Mouse (Mus musculus): ENCODE measurements around the gene Magi1. TPM values are rescaled to one million over a fixed set of nuclear protein-coding genes. Genes with fewer than 3 reads are reported as not detected.
A peak's percentile ranks its signal among the peaks of the same experiment; 100 is the strongest.

The Magi1 gene
- 1 to 10 TPM in 1 of 2 experiments, not detected in 1; 6.4 TPM for polyA plus RNA-seq (2017; shearing (Covaris generic))

DNA sequence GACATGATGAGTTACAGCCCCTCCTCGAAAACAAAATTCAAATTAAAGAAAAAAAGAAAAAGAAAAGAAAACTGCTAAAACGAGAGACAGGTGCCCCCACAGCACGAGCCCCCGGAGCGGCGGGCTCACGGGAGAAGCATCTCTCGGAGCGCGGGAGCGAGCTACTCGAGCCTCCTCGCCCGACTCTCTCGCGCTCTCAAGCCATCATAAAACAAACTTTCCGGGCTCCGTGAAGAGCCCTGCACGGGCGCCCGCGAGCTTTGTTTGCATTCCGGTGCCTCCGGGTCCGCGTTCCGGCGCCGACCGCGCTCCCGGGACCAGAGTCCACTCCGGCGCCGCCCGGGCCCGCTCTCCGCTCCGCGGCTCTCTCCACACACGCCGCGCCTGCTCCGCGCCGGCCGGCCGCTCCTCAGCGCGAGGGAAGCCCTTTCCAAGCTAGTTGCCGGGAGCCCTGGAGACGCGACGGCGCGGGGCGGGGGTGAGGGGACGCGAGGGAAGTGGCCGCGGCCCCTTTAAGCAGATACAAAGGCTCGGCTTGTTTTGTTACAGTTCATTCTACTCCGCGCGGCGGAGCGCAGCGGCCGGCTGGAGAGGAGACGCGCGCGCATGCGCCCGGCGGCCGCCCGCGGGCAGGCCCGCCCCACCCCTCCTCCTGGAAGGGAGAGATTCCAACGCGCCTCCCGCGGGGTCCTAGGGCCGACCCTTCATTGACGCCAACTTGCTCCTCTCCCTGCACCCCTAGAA, at the start of gene Magi1:
TSS of gene Magi1 (minus strand) at position 600 of the 744 bp plus-strand sequence.
- peak; percentile 23 for ATAC-seq

DNA sequence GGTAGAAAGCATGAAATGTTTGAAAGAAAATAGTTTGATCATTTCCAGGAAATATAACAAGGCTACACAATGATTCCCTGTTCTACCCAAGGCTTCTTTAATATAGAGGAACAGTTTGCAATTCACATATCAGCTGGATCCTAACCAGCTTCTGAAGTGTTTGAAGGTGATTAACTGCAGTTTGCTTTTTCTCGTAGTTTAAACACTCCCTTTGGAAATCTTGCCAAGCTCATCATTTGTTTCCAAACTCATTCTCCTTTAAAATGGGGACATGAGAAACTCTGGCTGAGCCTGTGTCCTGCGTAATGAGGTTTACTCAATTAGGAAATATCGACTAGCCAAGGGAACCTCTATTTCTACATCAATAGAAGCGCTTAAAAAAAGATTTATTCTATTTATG, 43.4 kb upstream of the Magi1 start:
- no peak for ATAC-seq

DNA sequence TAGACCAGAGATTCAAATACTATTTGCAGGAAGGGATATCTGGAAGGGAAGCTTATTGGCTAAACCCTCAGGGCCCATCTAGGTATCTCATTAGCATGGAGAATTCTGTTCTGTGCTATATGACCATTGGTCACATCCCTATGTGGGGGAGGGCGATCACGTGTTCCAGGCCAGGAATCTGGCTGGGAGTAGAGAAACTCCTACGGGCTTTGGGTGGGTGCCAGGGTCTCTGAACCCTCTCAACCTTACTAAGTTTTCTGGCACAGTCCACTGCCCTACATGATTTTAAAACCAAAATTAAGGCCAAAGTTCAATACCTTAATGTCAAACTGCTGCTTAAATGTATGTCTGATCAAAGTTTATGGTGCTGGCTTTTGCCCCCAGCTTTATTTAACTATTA, 33.2 kb upstream of the Magi1 start:
- no peak for ATAC-seq

DNA sequence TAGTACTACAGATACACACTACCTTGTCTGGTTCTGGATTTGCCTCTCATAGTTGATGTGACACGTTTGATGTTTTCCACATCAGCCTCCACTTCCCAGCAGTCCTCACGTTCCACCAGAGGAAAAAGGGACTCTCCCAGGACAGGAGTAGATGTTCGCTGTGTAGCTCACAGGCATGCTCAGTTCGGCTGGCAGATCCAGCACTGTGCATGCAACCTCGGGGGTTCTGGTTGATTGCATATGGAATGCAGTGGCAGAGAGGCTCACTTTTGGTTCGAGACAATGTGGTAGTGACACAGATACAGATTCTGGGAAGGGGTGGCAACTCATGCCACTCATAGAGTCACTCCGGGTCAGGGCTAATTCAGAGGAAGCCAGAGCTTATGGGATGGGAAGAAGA, 28.6 kb upstream of the Magi1 start:
- no peak for ATAC-seq

DNA sequence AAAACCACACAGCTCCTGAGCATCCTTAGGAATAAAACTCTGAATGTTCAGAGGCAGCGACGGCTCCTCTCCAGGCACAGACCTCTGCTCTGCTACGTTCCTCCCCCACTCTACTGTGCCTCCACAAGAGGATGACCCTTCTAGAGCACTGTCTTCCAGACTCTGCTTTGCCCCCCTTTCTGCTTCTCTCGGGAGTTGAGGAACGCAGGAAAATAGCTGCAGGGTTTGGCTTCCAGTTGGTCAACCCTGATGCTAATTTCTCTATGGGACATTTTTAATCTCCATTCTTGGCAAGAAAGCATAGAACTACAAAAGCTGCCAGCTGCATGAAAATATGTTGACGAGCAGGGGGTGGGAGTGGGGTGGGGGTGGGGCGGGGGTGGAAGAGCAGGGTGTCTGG, 24.8 kb upstream of the Magi1 start:
- no peak for ATAC-seq

DNA sequence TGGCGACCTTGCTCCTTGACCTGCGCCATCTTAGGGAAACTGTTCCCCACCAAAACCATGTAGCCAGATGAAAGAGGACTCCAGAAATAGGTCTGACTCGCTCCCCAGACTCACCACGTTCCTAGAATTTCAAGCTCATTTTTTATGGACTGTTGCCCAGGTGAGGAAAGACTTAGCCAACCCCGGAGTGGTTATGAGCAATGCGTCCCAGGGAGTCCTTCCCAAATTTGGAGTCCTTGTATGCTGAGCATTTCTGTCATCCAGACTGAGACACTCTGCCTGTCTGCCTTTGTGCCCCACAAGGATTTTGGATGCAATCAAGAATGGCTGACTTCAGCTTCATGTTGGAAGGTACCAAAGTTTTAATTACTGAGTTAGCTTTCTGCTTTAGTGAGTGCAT, 19.8 kb upstream of the Magi1 start:
- ATAC-seq, result no peak

DNA sequence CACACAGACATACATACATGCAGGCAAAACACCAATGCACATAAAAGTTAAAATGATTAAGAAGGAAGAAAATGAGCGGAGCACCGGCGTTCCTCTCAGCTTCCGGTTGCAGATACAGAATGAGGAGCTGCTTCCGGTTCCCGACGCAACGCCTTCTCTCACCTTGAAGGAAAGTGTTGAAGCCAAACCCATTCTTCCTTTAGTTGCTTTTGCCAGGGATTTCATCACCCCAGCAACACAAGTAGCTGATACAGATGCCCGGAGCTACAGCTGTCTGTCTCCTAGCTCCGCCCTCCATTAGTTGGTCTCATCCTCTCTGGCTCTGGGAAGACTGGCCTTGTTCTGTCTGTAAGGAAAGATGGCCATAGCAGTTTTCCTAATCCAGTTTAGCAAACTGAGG, 18.1 kb upstream of the Magi1 start:
- no peak for ATAC-seq

DNA sequence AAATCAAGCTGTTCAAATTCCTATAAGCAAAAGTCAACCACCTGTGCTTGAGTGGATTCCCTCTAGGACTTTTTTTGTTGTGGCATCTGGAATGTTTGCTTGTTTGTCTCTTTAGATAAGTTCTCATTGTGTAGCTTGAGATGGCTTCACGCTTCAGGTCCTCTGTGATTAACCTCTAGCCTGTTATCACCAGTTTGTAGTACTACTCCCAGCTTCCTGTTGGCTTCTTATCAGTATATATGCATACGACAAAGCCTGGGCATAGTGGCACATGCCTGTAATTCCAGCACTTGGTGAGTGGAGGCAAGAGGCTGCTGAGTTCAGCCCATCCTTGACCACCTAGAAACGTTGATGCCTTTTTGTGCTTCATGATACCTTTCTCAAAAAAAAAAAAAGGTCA, 16.8 kb upstream of the Magi1 start:
- no peak for ATAC-seq

DNA sequence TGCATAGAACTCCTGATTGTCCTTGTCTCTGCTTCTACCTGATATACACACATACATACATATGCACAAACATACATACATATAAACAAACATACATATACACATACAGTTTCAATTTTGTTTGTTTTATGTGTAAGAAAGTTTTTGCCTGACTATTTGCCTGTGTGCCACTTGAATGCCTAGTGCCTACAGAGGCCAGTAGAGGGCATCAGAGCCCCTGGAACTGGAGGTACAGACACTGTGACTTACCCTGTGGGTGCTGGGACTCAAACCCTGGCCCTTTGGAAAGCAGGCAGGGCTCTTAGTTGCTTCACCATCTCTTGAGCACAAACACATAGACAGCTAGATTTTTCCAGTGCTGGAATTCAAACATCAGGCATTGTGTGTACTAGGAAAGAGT, 3.7 kb upstream of the Magi1 start:
- ATAC-seq, result no peak

DNA sequence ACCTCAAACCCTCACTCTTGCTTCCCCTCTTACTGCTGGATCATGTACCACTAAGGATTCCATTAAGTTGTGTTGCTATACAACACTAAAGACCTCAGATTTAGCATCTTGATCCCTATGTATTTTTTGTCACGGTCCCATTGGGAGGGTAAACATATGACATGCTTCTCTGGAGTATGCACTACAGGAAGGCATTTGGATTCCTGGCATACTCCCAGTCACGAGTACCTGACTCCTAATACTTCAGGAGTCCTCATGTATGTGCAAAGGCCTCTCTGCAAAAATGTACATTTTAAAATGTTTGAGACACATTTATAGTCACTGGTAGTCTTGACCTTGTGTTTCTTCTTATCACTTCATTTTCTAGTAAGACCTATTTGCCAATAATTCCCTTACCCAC, 2.8 kb upstream of the Magi1 start:
- no peak for ATAC-seq

DNA sequence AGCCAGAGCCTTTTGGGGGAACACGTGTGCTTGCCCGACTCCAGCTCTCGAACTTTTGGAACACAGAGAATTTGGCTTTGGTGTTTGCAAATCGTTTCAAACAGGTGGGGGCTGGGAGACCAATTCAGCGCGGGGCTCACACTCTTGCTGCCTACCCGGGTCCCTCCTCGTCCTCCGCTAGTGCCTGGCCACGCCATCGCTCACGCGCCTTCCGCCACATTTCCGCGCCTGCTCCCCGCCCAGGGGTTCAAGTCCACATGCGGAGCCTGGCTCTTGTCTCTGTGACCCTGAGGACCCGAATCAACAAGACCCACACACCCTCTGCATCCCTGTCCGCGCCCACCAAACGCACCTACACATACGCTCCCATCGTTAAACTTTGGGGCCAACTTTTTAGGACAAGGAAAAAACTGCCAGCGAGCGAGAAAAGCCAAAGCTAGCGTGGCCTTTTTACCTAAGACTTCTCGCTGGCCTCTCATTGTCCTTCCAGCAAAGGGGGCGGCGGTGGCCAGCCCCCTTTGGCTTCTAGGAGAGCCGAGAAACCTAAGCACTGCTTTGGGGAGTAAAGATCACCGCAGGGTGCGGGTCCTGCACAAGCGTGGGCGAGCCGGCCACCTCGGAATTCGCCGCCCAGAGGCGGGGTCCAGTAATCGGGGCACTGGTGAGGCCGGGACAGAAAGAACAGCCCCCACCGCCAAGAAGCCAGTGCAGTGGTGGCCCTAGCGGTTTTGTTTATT, 540 bp upstream of the Magi1 start:
- ATAC-seq, result no peak

DNA sequence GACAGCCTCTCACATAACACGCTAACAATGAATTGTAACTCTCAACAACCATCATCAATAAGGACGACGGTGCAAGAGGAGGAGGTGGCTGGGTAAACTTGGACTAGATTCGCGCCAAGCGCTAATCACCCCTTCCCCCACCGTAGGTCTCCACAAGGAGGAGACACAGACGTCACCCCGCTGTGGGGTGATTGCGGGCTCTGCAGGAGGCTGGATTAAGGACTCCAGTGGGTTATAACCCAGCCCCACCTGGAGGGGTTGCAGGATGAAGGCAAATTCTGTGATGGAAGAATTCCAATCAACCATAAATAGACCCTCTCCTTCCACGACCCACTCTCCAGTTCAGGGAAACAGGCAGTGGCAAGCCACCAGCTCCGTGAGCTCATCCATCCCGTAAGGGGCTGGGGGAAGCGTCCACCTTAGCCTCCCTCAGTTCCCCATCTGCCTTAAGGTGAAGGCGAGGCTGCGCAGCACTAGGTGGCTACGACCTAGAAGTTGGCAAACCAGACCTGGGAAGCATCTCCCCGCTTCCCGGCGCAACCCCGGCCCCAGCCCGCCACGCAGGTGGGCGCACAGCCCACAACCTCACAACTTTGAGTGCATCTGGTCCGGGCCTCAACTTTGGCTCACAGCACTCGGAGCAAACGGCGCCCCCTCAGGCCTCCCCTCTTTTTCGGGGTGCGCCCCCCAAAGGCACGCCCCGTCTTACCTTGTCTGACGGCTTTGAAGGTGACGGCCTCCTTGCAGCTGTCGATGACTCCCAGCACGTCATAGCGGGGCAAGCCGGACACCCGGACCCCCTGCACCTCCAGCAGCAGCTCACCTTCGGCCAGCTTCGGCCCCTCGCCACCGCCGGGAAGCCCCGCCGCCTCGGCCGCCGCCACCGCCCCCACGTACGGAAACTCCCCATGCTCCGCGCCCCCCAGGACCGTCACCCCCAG, 1.1 kb downstream of the Magi1 start:
- ATAC-seq, result no peak

DNA sequence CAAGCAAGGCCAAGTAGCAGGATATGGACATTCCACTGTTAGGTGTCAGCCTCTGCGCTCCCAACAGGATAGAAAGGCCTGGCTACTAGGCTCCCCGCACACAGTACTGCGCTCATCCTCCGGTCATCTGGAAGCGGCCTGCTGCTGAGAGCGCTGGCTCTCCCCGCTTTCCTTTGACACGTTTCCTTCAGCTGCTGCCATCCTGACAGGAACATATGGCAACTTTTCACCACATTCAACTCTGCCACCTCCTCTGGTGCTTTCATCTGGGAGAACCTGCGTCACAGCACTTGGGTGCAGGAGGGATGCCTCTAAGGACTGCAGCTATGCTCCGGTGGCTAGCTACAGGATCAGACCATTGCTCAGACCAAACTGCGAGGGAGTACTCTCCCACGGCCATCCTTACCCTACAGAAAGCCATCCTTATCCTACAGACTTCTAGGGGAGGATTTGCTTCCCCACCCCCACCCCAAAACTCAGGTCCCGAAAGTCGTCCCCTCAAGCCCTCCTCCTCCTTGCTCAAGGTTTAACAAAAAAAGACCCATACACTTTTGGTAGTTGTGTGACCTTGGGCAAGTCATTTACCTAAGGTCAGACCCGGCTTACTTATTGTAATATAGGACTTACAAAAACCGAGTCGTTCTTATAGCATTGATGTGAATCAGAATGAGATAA, 2.0 kb downstream of the Magi1 start:
- ATAC-seq, result no peak

DNA sequence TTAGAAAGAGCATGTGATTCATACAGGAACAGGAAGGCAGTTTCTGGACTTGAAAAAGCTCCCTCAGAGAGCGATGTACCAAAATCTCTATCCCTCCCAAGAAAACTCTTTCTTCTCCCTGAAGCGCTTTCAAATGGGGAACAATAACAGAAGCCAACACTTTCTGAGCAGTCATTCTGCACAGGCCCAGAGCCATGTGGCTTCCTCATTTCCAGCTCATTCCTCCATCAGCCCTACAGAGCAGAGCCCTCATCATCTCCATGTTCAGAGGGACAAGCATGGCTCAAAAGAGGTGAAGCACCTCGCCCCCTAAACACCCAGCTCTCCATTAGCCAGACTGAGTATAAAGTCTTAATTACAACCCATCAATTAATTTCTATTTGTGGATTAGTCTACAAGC, 9.8 kb downstream of the Magi1 start:
- ATAC-seq, result no peak

DNA sequence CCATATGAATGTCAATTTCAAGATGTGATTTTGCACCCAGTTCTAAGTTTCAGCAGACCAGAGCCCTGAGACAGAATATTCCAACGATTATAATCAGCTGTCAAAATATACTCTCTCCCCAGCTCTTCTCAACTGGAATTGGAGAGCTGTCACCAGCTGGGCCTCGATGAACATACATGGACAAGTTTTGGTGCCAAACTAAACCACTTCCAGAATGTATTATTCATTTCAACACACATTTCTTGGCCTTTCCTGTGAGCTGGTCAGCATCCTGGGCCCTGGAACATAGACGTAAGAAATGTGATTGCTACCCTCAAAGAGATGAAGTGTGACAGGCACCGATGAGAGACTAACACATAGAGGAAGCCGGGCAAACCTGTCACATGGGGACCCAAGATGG, 13.7 kb downstream of the Magi1 start:
- no peak for ATAC-seq

DNA sequence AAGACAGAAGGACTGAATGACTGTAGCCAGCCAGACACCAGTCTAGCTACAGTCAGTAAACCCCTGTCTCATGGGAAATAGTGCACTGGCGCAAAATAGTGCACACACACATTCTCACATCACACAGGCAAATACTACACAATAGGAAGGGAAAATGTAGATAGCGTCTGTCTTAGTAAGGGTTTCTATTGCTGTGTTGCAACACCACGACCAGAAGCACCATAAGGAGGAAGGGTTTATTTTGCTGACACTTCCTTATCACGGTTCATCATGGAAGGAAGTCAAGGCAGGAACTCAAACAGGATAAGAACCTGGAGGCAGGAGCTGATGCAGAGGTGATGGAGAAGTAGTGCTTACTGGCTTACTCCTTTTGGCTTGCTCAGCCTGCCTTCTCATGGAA, 14.5 kb downstream of the Magi1 start:
- ATAC-seq, result no peak

DNA sequence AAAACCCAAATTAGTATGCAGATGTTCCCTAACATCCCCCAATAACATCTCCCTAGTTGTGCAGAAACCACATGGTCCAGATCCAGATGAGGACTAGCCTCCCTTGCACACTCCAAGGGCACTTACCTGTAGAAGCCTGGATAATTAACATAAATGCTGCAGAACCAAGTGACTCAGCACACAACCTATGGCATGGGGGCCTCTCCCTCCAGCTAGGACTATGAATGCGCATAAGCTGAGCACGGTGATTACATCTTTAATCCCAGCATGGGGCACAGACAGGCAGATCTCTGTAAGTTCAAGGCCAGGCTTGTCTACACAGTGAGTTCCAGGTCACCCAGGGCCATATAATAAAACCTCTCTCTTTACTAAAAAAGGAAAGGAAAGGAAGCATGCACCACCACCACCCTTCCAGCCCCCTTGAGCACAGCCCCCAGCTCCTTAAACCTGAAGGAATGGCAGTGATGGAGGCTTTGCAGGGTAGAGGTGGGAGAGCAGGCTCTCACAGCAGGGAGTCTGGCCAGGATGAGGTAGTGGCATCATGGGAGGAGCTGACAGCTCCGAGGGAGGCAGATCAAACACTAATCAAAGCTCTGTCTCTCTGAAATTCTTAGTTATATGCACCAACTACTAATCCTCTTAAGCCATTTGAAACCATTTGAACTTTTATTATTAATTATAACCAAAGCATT, 18.3 kb downstream of the Magi1 start:
- ATAC-seq, result no peak

DNA sequence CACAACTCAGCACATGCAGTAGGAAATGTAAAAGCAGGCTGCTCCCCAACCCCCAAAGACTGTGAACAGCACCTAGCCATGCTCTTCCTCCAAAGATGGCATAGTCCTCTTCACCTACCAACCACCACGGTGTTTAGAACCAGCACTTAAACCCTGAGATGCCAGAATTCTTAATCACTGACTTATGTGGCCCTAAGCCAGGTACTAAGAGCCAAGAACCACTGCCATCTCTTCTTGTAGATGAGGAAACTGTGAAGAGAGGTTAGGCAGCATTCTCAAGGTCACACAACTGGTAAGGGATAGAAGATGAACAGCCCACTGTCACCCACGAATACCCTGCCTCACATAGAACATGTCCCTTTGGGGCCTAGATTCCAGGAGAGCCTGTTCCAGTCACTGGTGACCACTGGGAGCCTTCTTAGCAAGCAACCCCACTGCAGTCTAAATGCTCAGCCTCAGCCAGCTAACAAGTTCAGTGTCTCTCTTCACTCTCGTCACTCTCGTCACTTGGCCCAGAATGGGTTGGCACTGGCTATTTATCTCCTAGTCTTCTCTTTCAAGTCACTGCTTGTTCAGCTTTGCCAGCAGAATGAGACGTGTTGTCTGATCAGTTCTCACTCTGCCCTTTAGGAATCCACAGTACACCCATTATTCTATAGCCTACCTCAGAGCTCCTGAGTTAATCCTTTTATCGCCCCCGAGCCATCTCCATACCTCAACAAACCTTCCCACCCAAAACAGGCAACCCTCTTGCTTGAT, 19.4 kb downstream of the Magi1 start:
- no peak for ATAC-seq

DNA sequence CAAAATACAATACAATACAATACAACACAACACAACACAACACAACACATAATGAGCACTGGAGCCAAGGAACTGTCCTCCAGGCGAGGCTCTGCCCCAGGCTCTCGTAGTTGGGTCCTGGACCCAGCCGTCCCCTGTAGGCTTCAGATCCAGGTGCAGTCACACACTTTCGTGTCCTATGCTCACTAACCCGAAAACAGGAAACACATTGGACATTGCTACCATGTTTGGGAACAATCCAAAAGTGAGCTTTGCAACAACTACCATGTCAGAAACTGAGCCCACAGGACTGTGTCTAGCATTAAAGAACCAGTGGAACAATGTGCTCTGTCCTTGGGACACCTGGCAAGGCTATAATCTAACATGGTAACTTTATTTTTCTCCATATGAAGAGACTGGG, 22.9 kb downstream of the Magi1 start:
- no peak for ATAC-seq

DNA sequence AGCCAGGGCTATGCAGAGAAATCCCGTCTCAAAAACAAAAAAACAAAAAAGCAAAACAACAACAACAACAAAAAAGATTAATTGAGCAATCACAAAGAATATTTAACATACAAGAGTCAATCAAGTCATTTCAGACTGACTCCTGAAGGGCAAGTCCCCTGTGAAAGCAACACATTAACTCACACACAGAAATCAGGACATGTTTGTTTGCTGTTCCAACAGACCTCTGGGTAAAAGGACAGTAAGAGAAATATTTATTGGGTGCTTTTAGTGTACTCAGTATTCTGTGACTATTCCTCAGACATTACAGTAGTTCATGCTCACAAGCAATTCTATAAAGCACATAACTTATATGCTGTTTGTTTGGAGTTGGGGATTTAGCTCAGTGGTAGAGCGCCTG, 23.7 kb downstream of the Magi1 start:
- no peak for ATAC-seq

DNA sequence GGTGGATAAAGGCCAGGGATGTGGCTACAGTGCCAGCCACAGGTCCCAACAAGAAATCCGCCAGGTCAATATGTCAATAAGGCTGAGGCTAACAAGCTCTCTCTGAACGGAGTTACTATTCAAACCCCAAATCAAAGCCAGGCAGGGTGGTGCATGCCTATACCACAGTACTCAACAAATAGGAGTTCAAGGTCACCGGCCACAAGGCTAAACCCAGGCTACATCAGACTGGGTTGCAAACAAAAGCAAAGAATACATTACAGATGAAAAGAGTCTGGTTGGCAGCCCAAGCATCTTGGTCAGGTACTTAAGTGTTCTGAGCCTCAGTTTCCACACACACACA, 25.9 kb downstream of the Magi1 start:
- ATAC-seq, result no peak

All from activated CD4-positive, CD25-positive, alpha-beta regulatory T cell, adult 4 months (primary cell).